Mouse (Mus musculus) kidney, postnatal 36 days (tissue): ENCODE data around the gene Nrxn3.

Experiments
- DNase-seq, 2 experiments: peaks; one replicate each; pipeline ENCODE4 v3.0.0; 2021 to 2022; ENCODE audit warnings: mixed read lengths in 2 of 2

Nrxn3 gene

DNA sequence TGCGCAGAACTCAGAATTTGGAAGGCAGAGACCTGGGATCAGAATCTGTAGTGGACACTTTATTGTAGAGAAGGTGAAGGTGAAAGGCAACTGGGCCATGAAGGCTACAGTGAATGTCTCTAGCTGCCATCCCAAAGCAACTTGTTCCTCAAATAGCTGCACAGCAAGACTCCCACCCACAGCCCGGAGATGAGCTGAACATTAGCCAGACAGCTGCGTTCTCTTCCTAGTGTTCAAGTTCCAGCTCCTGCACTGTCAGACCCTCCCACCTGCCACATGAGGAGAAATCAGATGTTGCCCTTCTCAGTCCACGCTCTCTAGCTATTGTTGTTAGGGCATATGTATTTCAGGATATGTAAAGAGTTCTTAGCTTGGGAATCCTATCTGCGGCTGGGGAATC, 94.2 kb downstream of the Nrxn3 start:
- DNase-seq = no peak

DNA sequence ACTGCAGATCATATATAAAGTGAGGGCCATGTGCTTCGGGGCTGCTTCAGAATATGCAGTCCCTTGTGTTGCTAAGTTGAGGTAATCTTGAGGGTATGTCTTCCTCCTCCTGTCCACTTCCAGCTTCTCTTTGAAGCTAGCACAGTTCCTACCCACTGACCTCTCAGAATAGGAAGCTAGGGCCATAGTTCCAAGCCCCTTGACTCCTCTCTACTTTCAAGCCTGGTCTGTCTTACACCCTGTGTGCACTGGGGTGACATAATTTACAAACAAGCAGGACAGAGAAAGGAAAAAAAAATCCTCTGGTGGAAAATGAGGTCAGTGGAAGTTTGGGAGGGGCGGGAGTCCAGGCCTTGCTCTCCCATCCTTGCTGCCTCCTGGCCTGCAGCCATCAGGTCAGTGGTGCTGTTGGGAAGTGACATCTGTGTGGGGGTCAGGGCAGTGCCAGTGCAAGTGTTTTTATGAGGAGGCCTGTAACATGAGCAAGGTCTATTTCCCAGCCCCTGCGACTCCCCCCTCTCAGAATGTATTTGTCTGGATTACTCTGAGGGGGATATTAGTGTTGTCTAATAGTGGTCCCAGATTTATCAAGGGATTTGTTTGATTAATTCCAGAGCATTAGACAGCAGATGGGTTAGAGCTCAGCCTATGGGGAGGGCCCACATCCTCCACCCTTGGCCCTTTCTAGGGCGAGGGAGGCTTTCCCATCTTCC, 96.1 kb downstream of the Nrxn3 start:
- DNase-seq = peak; percentile 5 to 18

DNA sequence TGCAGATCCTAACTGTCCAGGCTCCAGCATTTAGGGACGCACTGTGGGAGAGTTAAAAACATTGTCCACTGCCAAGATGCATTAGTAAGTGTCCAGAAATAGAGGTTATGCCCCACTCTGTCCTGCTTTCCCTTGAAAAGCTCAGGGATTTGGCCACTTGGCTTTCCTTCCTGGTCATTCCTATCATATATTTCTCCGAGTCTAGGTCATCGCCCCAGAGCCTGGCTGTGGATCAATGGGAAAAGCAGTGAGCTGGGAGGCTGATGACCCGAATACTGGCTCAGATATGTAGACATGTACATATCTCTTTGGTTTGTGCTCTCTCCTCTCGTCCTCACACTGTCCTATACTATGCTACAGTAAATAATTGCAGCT, 96.6 kb downstream of the Nrxn3 start:
- DNase-seq = no peak

DNA sequence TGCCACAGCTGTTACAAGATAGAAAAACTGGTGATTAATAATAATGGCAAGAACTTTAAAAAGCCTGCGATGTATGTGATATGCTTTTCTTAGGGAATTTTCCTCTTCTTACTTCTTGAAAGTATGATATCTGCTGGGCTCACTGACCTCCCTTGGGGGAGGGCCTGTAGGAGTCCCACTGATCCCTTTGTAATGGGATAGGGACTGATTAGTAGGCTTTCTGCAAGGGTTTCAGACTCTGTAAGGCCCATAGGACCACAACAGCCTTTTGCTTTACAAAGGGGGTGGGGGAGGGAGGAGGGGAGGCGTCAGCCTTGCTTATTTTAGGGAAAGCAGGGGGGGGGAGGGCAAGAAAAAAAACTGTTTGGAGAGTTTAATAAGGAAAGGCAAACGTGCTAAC, 97.5 kb downstream of the Nrxn3 start:
- DNase-seq = no peak

DNA sequence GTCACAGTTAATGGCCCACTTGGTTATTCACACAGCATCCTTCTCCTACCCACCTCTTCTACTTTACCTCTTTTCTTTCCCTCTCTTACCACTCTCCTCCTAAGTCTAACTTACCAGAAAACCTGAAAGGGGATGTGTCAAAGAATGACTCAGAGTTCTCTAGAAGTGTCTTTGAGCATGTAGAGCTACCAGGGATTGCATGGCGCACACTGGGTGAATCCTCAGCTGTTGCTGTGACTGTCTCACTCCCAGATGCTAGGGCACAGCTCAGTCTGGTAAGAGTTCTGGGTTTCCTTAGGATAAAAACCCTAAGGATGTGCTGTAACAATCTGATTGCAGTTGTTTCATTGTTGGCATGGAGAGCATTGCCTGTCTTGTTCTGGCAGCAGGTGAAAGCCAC, 108.2 kb downstream of the Nrxn3 start:
- DNase-seq = no peak

DNA sequence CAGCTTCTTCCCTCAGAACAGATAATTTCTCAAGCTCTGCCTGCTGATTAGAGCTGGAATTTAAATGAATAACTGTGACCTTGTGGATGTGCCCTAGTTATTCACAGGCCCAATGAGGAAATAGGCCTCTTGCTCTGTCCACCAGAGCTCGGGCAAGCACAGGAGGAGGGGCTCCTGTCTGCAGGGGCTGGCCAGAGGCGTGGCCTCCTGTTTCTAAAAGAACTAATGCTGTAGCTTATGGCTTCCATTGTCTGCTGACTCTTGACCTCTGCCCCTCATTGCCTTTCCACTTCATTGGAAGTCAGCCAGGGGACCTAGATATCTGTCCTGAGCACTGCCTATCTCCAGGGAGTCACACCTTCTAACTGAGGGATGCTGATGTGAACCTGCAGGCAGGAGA, 113.1 kb downstream of the Nrxn3 start:
- DNase-seq = no peak

DNA sequence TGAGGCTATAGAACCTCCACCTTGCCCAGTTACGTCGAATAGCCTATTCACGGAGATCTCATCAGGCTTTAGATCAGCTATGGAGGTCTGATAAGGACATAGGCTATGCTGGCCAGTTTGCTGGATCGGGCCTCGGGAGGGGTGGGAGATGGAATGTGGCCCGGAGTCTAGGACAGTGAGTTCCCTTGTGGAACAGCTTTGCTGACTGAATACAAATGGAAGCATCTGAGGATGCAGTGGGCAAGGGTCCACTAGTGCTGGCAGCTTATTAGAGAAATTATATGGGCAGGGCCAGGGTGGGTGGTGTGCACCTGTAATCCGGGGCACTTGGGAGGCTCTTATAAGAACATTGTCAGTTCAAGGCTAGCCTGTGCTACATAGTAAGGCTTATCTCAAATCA, 117.0 kb downstream of the Nrxn3 start:
- DNase-seq = no peak

DNA sequence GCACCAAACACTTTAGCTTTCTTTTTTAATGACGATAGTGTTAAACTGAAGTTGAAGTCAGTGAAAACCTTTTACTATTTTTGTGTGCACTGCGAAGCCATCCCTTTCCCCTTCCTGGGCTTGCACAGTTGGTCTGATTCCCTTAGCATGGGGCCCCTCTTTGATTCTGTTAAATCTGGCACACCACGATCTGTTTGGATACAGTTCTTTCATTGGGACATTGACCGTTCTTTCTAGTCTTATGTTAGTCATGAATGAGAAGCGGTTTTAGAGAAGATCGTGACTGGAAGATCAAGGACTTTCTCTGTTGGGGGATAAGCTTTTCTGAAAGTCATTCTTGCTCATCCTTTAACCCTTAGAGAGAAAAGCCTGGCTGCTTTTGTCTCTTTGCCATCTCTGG, 118.7 kb downstream of the Nrxn3 start:
- no peak for DNase-seq

DNA sequence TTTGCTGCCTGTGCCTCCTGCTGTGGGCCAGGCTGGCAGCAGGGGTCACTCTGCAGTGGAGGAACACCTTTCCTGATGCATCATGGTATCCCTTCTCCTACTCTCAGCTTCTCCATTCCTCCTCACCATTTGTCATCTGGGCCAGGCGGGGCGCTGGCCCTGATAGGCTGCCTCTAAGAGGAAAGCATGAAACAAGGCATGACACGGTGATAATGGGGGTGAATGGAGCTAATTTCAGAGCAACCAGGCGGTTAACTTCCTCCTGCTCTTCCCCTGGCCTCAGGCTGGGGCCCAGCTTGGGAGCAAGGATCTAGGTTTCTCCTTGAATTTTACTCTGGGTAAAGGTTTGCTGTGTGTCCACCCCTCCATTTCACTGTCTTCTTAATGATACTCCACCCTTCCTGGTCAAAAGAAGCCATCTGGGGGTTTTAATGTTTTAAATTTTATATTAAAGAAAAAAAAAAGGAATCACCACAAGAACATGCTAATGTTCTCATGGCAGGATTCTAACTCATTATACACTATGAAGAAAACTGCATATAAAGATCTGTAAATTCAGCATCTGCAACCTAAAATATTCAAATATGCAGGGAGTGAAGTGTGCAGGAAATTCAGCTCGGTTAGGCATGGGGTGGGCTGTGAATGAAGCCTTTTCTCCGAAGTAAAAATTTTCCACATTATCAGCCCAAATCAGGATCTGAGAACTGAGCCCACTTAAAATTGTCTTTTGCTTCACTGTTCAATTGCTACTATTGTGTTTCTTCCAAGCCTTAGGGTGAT, 127.9 kb downstream of the Nrxn3 start:
- DNase-seq = no peak

DNA sequence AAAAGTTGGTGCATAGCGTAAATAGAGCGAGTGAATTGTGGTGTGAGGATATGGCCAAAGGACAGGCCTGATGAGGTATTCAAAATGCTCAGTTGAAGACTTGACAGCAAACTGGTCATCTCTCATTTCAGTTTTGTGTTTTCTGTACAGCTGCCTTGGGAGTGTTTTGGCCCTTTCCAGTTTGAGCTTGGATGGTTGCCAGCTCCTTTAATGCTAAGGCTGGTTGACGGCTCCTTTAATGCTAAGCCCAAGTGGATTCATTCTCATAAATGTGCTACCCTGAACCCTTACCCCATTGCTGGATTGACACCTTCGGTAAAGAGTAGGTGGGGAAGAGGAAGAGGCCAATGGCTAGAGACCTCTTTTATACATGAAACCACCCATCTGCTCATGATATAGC, 131.4 kb downstream of the Nrxn3 start:
- no peak for DNase-seq

DNA sequence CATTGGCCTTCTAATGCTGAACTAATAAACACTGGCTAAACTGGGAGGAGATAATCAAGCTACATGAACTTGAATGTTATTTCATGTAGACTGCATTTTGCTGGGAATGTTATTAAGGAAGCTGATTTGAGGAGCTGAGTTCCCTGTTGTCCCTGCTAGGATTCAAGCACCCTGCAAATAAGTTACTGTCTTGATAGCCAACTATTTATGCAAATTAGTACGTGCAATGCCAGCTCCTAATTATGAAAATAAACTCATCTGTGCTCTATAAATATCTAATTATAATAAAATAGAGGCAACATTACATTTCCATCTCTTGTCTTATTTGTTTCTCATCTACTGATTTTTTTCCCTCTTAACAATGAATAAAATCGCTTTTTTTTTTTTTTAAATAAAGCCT, 135.0 kb downstream of the Nrxn3 start:
- no peak for DNase-seq

DNA sequence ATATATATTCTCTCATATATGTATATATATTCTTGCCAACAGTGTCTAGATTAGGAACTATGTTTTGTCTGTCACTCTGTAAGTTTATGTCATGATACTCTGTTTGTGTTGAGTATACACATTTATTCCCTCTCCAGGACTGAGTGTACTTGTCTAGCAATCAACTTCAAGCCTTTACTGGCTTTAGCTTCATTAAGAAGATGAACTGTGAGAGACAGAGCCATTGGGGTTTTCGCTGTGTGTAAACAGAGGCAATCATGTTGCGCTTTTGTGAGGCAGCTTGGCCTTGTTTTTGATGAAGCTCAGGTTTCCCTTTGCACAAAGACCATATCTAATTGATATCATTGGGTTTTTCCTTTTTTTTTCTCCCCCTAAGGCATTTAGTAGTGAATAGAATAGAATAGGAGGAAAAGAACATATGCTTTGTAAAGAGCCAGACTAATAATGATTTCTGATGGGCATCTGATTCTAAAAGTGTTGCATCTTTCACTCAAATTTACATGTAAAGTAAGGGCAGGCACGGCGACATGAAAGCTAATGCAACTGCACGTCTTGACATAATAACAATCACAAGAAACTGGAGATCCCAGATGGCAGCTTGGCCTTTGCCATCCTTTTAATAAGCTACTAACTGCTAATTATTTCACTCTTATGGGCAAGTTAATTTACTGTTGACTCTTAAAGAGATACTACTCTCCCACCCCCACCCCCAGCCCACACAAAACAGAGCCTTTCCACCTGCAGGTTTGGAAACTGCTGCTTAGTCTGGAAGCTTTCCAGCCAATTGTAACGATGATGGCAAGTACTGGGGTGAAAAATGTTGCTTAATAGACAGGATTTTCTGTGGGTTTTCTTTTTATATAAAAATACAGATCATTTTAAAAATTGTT, 137.0 kb downstream of the Nrxn3 start:
- DNase-seq = no peak

DNA sequence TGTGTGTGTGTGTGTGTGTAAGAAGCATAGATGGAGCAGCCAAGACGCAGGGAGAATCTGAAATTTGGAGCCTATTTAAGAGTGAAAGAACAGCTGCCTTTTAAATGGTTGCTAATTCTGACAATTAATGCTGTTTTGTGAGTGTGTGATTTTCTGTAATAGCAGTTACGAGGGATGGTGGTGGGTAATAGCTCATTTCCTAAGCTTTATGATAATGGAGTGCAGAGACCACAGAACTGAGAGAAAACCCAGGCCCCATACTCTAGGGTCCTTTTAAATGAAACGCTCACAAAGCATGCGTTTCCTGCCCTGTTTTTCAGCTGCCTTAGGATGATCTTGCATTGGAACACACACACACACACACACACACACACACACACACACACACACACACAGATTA, 137.7 kb downstream of the Nrxn3 start:
- no peak for DNase-seq

DNA sequence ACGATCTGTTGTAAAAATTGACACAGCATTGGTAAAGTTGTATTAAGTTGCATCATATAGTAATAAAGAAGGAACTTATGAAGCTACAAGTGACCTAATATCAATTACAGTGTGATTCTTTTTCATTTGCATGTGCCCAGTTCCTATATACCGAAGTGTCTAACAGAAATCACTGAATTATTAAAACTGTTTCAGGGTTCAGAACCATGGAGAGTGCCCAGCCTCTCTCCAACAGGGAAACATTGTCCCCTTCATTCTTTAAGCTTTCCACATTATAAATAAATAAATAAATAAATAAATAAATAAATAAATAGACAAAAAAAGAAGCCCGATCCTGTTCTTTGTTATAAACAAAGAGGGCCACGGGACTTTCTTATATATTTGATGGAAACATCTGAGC, 140.4 kb downstream of the Nrxn3 start:
- peak in 1 of 2 experiments; percentile 2 for DNase-seq

DNA sequence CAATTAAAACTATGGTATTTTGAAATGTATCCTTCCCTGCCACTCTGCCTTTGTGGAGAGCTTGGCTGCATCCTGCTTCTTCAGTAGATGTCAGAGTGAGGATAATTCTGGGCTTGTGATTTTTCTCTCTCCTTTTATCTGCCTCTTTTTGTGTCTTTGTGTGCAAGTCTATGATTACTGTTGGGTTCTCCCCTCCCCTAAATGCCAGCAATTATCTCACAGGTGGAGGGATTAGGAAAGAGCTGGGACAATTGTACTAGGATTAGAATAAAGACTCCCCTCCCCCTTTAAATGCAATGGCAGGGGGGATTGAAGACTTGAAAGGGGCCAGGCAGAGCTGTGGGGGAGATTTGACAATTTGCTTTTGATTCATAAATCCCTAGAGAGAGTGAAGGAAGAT, 145.6 kb downstream of the Nrxn3 start:
- DNase-seq = no peak

DNA sequence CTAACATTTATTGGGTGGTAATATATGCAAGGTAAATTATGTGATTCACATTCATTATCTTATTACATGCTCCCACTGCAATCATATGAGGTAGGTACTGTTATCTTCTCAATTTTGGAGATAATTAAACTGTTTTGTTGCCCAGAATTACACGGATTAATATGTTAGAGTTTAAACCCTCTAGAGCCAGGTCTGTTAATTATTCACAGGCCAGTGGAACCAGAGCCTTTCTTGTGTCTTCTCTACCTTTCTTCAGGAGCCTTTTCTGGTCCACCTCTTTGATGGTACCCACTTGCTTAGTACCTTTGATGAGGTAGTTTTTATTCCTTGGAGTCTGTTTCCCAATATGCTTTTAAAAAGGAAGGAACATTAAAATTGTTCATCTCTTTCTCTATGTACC, 174.7 kb downstream of the Nrxn3 start:
- peak; percentile 11 to 27 for DNase-seq

DNA sequence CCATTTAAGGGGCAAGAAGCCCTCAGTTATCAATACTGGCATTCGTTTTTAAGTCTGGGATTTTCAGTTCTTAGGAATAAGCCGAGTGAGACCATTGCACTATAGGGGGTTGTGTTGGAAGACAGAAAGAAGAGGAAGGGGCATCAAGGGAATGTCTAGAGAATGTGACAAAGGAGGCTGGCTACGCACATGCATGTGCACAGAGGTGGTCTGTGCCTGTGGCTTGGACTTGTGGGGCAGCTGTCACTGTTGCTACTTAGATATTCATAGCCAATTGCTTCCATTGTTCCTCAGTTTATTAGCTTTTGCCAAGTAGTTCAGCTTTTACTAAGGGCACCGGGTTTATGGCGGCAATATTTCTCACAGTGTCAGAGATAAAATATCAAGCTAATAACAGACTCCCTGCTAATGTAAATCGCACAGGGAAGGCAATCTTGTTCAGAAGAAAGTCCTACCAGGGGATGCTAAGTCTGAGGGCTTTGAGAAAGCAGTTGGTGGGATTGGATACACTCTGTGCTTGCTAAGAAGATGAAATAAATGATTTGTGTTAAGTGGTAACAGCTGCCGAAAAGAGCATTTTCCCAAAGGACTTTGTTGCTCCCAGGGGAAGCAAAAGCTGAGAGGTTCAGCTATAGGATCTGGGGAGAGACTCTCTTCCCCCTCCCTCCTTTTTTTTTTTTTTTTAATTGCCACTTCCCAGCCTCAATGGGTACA, 177.5 kb downstream of the Nrxn3 start:
- no peak for DNase-seq

DNA sequence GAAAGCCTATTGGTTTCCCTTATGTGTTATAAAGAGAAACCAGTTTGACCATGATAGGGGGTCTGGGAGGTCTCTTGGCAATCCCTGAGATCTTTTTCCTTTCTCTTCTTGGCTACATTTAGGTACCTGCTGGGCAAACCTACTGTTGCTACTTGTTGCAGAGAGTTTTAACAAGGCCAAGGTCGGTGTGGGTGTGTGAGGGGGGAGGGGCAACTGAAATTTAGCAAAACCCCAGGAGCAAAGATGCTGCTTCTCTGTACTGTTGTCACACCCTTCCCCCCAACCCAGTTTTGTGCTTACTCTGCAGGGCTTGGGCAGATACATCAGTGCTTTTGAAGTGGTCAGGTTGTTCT, 178.0 kb downstream of the Nrxn3 start:
- DNase-seq = no peak

DNA sequence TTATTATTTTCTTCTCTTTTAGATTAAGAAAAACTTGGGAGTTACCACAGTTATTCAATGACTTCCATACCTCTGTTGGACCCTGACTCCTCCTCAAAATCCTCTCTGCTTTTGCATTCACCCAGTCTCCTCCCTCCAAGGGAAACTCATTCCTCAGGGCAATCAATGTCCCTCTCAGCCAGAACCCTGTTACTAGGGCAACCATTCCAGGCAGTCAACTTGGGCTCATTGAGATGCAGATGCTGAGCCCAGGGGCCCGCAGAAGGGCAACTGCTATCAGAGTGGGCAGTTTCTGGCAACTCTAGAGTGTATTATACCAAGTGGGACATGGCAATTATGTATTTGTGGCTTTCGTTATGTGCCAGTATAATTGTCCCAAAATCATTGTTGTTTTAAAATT, 188.1 kb downstream of the Nrxn3 start:
- no peak for DNase-seq

DNA sequence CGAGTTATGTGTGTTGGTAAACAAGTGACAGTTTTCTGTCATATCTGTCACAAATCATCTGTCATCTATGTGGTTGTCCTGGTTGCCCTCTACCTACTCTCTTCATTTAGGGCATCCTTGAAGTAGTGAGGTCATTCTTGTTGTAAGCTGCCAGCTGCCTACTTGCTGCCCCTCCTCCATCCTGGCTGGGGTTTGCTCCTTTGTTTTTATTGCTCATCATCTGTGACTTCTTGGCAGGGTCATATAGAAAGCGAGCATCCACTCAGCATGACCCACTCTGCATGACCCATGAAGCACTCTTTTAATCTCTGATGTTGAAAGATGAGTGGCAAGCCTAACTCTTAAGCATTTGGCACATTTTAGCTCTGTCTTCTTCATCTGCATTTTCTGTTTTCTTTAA, 194.1 kb downstream of the Nrxn3 start:
- no peak for DNase-seq

DNA sequence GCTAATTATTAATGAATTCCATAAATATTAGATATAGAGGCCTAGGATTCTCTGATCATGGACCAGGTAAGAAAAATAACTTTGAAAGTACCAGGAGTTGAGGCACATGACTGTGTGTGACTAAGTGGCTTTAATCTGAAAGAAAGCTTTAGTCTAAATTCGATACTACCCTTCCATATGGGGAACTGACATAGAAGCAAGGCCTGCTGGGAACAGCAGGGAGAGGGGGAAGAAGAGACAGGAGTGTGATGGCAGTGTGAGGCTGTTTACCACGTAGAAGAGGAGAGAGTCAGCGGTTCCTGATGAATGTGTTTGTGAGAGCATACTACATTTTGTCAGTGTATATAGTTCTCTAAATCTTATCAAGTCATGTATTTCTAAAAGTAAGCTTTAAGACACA, 202.2 kb downstream of the Nrxn3 start:
- DNase-seq = no peak

DNA sequence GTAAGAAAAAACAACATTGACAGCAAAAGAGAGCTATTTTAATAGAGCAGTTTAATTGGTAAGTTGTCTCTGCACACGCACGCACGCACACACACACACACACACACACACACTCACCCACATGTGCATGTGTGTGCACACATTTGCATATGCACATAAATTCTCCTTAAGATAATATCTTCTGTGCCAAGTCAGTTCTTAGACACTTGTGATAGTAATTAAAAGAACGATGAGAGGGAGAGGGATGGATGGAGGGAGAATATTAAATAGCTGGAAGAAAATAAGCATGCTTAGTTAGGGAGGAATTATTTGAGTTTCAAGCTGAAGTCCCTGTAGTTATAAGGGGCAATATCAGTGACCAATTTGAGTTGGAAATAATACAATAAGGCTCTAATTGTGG, 203.6 kb downstream of the Nrxn3 start:
- no peak for DNase-seq

DNA sequence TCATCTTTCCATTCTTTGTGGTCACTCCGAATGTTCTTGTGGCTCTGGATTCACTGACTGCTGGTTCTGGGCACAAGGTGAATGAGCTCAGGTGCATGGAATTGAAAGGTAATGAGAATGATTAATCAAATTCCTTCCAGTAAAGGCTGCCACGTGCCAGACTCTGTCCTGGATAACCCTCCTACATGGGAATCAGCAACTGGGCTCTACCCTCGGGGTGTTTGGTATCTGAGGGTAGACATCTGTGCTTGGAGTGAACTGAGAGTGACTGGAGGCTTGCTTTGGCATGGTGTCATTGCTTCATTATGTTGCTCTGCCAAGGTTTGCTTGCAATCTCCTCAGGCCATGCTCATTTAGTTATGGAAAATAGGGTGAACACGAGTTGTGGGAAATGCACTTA, 209.0 kb downstream of the Nrxn3 start:
- DNase-seq = peak; percentile 3 to 5
